Mouse (Mus musculus): ENCODE data around the gene Aprt. TPM values are rescaled to one million over a fixed set of nuclear protein-coding genes. Genes with fewer than 3 reads are reported as not detected.

Aprt gene
- polyA plus RNA-seq, 1 experiment from 2014 or later, result 351 TPM

GRCm38 (mm10) chr8:122610612-122611277, 34.0 kb upstream of the Aprt start:
- peak overlapping the region; percentile 77 for H3K9ac ChIP-seq
- H3K9me3 ChIP-seq, result no peaks in the 10 kb centered on the region
- H3K27ac ChIP-seq, result no peak overlapping the region; the same call in 1 of the 2 replicates
- no peaks in the 10 kb centered on the region for H3K27me3 ChIP-seq
- peaks cover 17% of the 10 kb centered on the region for H3K36me3 ChIP-seq
- peaks cover 25% of the 10 kb centered on the region for H3K4me1 ChIP-seq
- H3K4me2 ChIP-seq (replicated peaks), result peak overlapping the region; percentile 92
- peak overlapping the region; percentile 76 for H3K4me3 ChIP-seq
- WGBS, result 2% methylated on average over 20 of the region's 20 CpGs
- no peak; the same call in 1 of the 2 replicates for ATAC-seq (ENCODE audit: low FRiP score, low read depth)

GRCm38 (mm10) chr8:122610209-122610608, 33.5 kb upstream of the Aprt start:
- H3K4me3 ChIP-seq, result peak overlapping the region; percentile 76; the same call in 1 of the 2 replicates
- 68% methylated on average over 4 of the region's 4 CpGs for WGBS
- no peak for ATAC-seq (ENCODE audit: low FRiP score, low read depth)
- peaks cover 14% of the 10 kb centered on the region for H3K36me3 ChIP-seq
- no peak overlapping the region for H3K9ac ChIP-seq
- H3K27me3 ChIP-seq, result no peaks in the 10 kb centered on the region
- H3K4me2 ChIP-seq (replicated peaks), result peak overlapping the region; percentile 92
- peaks cover 21% of the 10 kb centered on the region for H3K4me1 ChIP-seq
- no peak overlapping the region for H3K27ac ChIP-seq
- H3K9me3 ChIP-seq, result no peaks in the 10 kb centered on the region

GRCm38 (mm10) chr8:122606810-122607209, 30.1 kb upstream of the Aprt start:
- no peak overlapping the region for H3K4me3 ChIP-seq
- no peak overlapping the region for H3K9ac ChIP-seq
- H3K9me3 ChIP-seq, result no peaks in the 10 kb centered on the region
- H3K27me3 ChIP-seq, result no peaks in the 10 kb centered on the region
- H3K4me1 ChIP-seq, result peaks cover 10% of the 10 kb centered on the region
- H3K27ac ChIP-seq, result no peak overlapping the region
- H3K4me2 ChIP-seq (replicated peaks), result no peak overlapping the region
- no peak for ATAC-seq (ENCODE audit: low FRiP score, low read depth)
- H3K36me3 ChIP-seq, result no peaks in the 10 kb centered on the region
- 81% methylated on average over 11 of the region's 12 CpGs for WGBS

GRCm38 (mm10) chr8:122605367-122605766, 28.7 kb upstream of the Aprt start:
- no peak overlapping the region for H3K4me2 ChIP-seq (replicated peaks)
- H3K4me1 ChIP-seq, result peaks cover 3% of the 10 kb centered on the region
- H3K36me3 ChIP-seq, result no peaks in the 10 kb centered on the region
- H3K9ac ChIP-seq, result no peak overlapping the region
- H3K4me3 ChIP-seq, result no peak overlapping the region
- no peak overlapping the region for H3K27ac ChIP-seq
- H3K27me3 ChIP-seq, result no peaks in the 10 kb centered on the region
- no peak for ATAC-seq (ENCODE audit: low FRiP score, low read depth)
- WGBS, result 73% methylated on average over 4 of the region's 4 CpGs
- H3K9me3 ChIP-seq, result no peaks in the 10 kb centered on the region

- Histone ChIP-seq H3K9ac (no peak overlapping the region), H3K27me3 (no peaks in the 10 kb centered on the region), H3K36me3 (no peaks in the 10 kb centered on the region), H3K4me2 (replicated peaks) (no peak overlapping the region), H3K4me1 (no peaks in the 10 kb centered on the region), H3K4me3 (no peak overlapping the region), H3K9me3 (no peaks in the 10 kb centered on the region), H3K27ac (no peak overlapping the region)
- 50% methylated on average over 1 of the region's 1 CpGs for WGBS
- no peak for ATAC-seq (ENCODE audit: low FRiP score, low read depth)
These were observed 27.9 kb upstream of the Aprt start for GRCm38 (mm10) chr8:122604640-122605039.

GRCm38 (mm10) chr8:122600666-122601065, 24.0 kb upstream of the Aprt start:
- Histone ChIP-seq H3K4me2 (replicated peaks) (no peak overlapping the region), H3K27me3 (no peaks in the 10 kb centered on the region), H3K27ac (no peak overlapping the region), H3K9ac (no peak overlapping the region), H3K36me3 (peaks cover 5% of the 10 kb centered on the region), H3K9me3 (no peaks in the 10 kb centered on the region), H3K4me1 (no peaks in the 10 kb centered on the region), H3K4me3 (no peak overlapping the region)
- 88% methylated on average over 9 of the region's 9 CpGs for WGBS
- ATAC-seq (ENCODE audit: low FRiP score, low read depth), result no peak

- Histone ChIP-seq H3K9me3 (no peaks in the 10 kb centered on the region), H3K4me2 (replicated peaks) (no peak overlapping the region), H3K4me1 (no peaks in the 10 kb centered on the region; the same call in 1 of the 2 replicates), H3K27ac (no peak overlapping the region), H3K4me3 (no peak overlapping the region), H3K36me3 (peaks cover 20% of the 10 kb centered on the region), H3K27me3 (no peaks in the 10 kb centered on the region), H3K9ac (0 out of 2 replicates have a peak overlapping the region, but pooled peaks have one; percentile 25)
- WGBS, result 60% methylated on average over 4 of the region's 4 CpGs
- no peak for ATAC-seq (ENCODE audit: low FRiP score, low read depth)
These were observed 19.3 kb upstream of the Aprt start for GRCm38 (mm10) chr8:122596031-122596430.

GRCm38 (mm10) chr8:122593783-122594507, 17.2 kb upstream of the Aprt start:
- Histone ChIP-seq H3K36me3 (peaks cover 20% of the 10 kb centered on the region), H3K9ac (peak overlapping the region; percentile 43), H3K27ac (no peak overlapping the region), H3K4me2 (replicated peaks) (no peak overlapping the region), H3K4me3 (no peak overlapping the region), H3K27me3 (no peaks in the 10 kb centered on the region), H3K4me1 (no peaks in the 10 kb centered on the region; the same call in 1 of the 2 replicates), H3K9me3 (no peaks in the 10 kb centered on the region)
- 74% methylated on average over 19 of the region's 19 CpGs for WGBS
- ATAC-seq (ENCODE audit: low FRiP score, low read depth), result no peak

- no peak overlapping the region for H3K4me3 ChIP-seq
- H3K27me3 ChIP-seq, result no peaks in the 10 kb centered on the region
- H3K4me2 ChIP-seq (replicated peaks), result no peak overlapping the region
- no peak for ATAC-seq (ENCODE audit: low FRiP score, low read depth)
- H3K4me1 ChIP-seq, result no peaks in the 10 kb centered on the region; the same call in 1 of the 2 replicates
- H3K9me3 ChIP-seq, result no peaks in the 10 kb centered on the region
- H3K27ac ChIP-seq, result no peak overlapping the region
- H3K9ac ChIP-seq, result peak overlapping the region; percentile 43
- 40% methylated on average over 12 of the region's 12 CpGs for WGBS
- peaks cover 18% of the 10 kb centered on the region for H3K36me3 ChIP-seq
These were observed 16.5 kb upstream of the Aprt start for GRCm38 (mm10) chr8:122593240-122593639.

GRCm38 (mm10) chr8:122586749-122587148, 10.0 kb upstream of the Aprt start:
- H3K4me1 ChIP-seq, result peaks cover 23% of the 10 kb centered on the region
- no peak overlapping the region for H3K9ac ChIP-seq
- H3K36me3 ChIP-seq, result no peaks in the 10 kb centered on the region
- no peak overlapping the region for H3K27ac ChIP-seq
- H3K27me3 ChIP-seq, result no peaks in the 10 kb centered on the region
- H3K9me3 ChIP-seq, result no peaks in the 10 kb centered on the region
- no peak overlapping the region for H3K4me3 ChIP-seq
- H3K4me2 ChIP-seq (replicated peaks), result no peak overlapping the region
- no peak for ATAC-seq (ENCODE audit: low FRiP score, low read depth)
- WGBS, result 73% methylated on average over 10 of the region's 10 CpGs

- no peak overlapping the region for H3K4me2 ChIP-seq (replicated peaks)
- WGBS, result 33% methylated on average over 7 of the region's 7 CpGs
- no peaks in the 10 kb centered on the region for H3K9me3 ChIP-seq
- H3K9ac ChIP-seq, result no peak overlapping the region
- H3K4me3 ChIP-seq, result no peak overlapping the region
- ATAC-seq (ENCODE audit: low FRiP score, low read depth), result no peak
- no peaks in the 10 kb centered on the region for H3K36me3 ChIP-seq
- no peaks in the 10 kb centered on the region for H3K27me3 ChIP-seq
- H3K27ac ChIP-seq, result no peak overlapping the region
- H3K4me1 ChIP-seq, result peaks cover 25% of the 10 kb centered on the region
These were observed 9.5 kb upstream of the Aprt start for GRCm38 (mm10) chr8:122586171-122586570.

GRCm38 (mm10) chr8:122585411-122585891, 8.7 kb upstream of the Aprt start:
- H3K4me2 ChIP-seq (replicated peaks), result no peak overlapping the region
- WGBS, result 62% methylated on average over 14 of the region's 14 CpGs
- no peak overlapping the region for H3K9ac ChIP-seq
- H3K27me3 ChIP-seq, result no peaks in the 10 kb centered on the region
- no peak overlapping the region for H3K4me3 ChIP-seq
- H3K36me3 ChIP-seq, result no peaks in the 10 kb centered on the region
- H3K9me3 ChIP-seq, result no peaks in the 10 kb centered on the region
- H3K4me1 ChIP-seq, result peaks cover 33% of the 10 kb centered on the region
- no peak overlapping the region; the same call in 1 of the 2 replicates for H3K27ac ChIP-seq
- ATAC-seq (ENCODE audit: low FRiP score, low read depth), result no peak

All from limb, embryonic 13.5 days (tissue).